Mouse (Mus musculus) liver, embryonic 15.5 days (tissue): Measurements from ENCODE around the gene Jmjd6. TPM values are rescaled to one million over a fixed set of nuclear protein-coding genes. Genes with fewer than 3 reads are reported as not detected.
"Not testable (repeated sequence)": the region's sequence is repeated elsewhere in the genome, so short reads cannot be mapped to it uniquely, and the experiment has no call there.

Experiments
- ATAC-seq: fragments of 200-750 bp; cut with Nextera tagmentation; 2 replicates; pipeline ENCODE4 v1.8.0; 2017; ENCODE audit warnings: moderate number of reproducible peaks, mild to moderate bottlenecking, moderate library complexity; ENCODE audit not compliant: insufficient read depth
- H3K27ac ChIP-seq: fragments of 300-500 bp; sonication (generic); replicated peaks from 2 replicates; pipeline ENCODE4 v1.5.1; 2015; ENCODE audit warnings: mild to moderate bottlenecking, inconsistent platforms
- H3K27me3 ChIP-seq: fragments of 300-500 bp; sonication (generic); 2 replicates; pipeline ENCODE4 v1.6.1; 2015; ENCODE audit warnings: mild to moderate bottlenecking, inconsistent platforms
- H3K36me3 ChIP-seq: fragments of 300-500 bp; sonication (generic); replicated peaks from 2 replicates; pipeline ENCODE4 v1.6.1; 2015; ENCODE audit warnings: moderate library complexity, mild to moderate bottlenecking, inconsistent platforms
- H3K4me1 ChIP-seq: fragments of 300-500 bp; sonication (generic); replicated peaks from 2 replicates; pipeline ENCODE4 v1.6.1; 2015; ENCODE audit warnings: inconsistent platforms
- H3K4me2 ChIP-seq: fragments of 300-500 bp; sonication (generic); 2 replicates; pipeline ENCODE4 v1.6.1; 2015; ENCODE audit warnings: moderate library complexity, mild to moderate bottlenecking, inconsistent platforms
- H3K4me3 ChIP-seq: fragments of 300-500 bp; sonication (generic); replicated peaks from 2 replicates; pipeline ENCODE4 v1.5.1; 2015; ENCODE audit warnings: mild to moderate bottlenecking, inconsistent platforms
- H3K9ac ChIP-seq: fragments of 300-500 bp; sonication (generic); 2 replicates; pipeline ENCODE4 v1.6.1; 2015; ENCODE audit warnings: moderate library complexity, mild to moderate bottlenecking, inconsistent platforms
- H3K9me3 ChIP-seq: fragments of 300-500 bp; sonication (generic); replicated peaks from 2 replicates; pipeline ENCODE4 v1.6.1; 2016; ENCODE audit warnings: inconsistent platforms
- WGBS: fragments of 180-500 bp; shearing (Covaris S2); methylation state at CpG from one replicate; pipeline ENCODE4 v1.1.7; 2015; ENCODE audit warnings: mixed read lengths; ENCODE audit not compliant: insufficient replicate concordance; 5-methylcytosine and 5-hydroxymethylcytosine counted together
- polyA plus RNA-seq: library from polyadenylated mRNA; unstranded; fragments of >200 nt; fragmentation: Nextera tagmentation; extraction: Ambion mirVana; gene quantifications from 2 replicates; pipeline ENCODE4 v1.2.1, GENCODE M21; 2015

Gene Jmjd6
- polyA plus RNA-seq, 1 experiment from 2014 or later: 27.4 TPM

GRCm38 (mm10) chr11:116838936-116839335, 4.3 kb downstream of the Jmjd6 start:
- Histone ChIP-seq H3K36me3 (peaks cover 77% of the 10 kb centered on the region), H3K4me3 (no peak overlapping the region), H3K27ac (no peak overlapping the region), H3K4me1 (peaks cover 40% of the 10 kb centered on the region), H3K9ac (no peak overlapping the region), H3K27me3 (no peaks in the 10 kb centered on the region), H3K9me3 (no peaks in the 10 kb centered on the region), H3K4me2 (no peak overlapping the region)
- ATAC-seq: no peak
- WGBS: 85% methylated on average over 14 of the region's 14 CpGs

GRCm38 (mm10) chr11:116837441-116837840, 5.8 kb downstream of the Jmjd6 start:
- no peak overlapping the region for H3K4me2 ChIP-seq
- H3K9me3 ChIP-seq: no peaks in the 10 kb centered on the region

GRCm38 (mm10) chr11:116836283-116836682, 7.0 kb downstream of the Jmjd6 start:
- Histone ChIP-seq H3K27ac (no peak overlapping the region), H3K36me3 (peaks cover 85% of the 10 kb centered on the region), H3K9me3 (no peaks in the 10 kb centered on the region), H3K9ac (no peak overlapping the region), H3K4me2 (no peak overlapping the region), H3K27me3 (no peaks in the 10 kb centered on the region), H3K4me3 (no peak overlapping the region), H3K4me1 (peaks cover 29% of the 10 kb centered on the region)
- ATAC-seq: no peak
- 77% methylated on average over 4 of the region's 4 CpGs for WGBS

More at GRCm38 (mm10) chr11:116837441-116837840, 5.8 kb downstream of the Jmjd6 start:
- Histone ChIP-seq H3K4me3 (no peak overlapping the region), H3K9ac (no peak overlapping the region), H3K27ac (no peak overlapping the region), H3K4me1 (peaks cover 38% of the 10 kb centered on the region), H3K27me3 (no peaks in the 10 kb centered on the region), H3K36me3 (peaks cover 86% of the 10 kb centered on the region)
- WGBS: 81% methylated on average over 10 of the region's 10 CpGs
- no peak for ATAC-seq

GRCm38 (mm10) chr11:116834954-116835353, 8.3 kb downstream of the Jmjd6 start:
- no peak overlapping the region for H3K9ac ChIP-seq
- peaks cover 16% of the 10 kb centered on the region for H3K4me1 ChIP-seq
- H3K27me3 ChIP-seq: no peaks in the 10 kb centered on the region
- H3K36me3 ChIP-seq: peaks cover 71% of the 10 kb centered on the region
- H3K4me3 ChIP-seq: no peak overlapping the region
- 59% methylated on average over 1 of the region's 1 CpGs for WGBS
- ATAC-seq: no peak
- H3K27ac ChIP-seq: no peak overlapping the region
- no peaks in the 10 kb centered on the region for H3K9me3 ChIP-seq
- no peak overlapping the region for H3K4me2 ChIP-seq

GRCm38 (mm10) chr11:116832172-116832685, 11.0 kb downstream of the Jmjd6 start:
- WGBS: 48% methylated on average over 4 of the region's 4 CpGs
- Histone ChIP-seq H3K9me3 (no peaks in the 10 kb centered on the region), H3K4me2 (no peak overlapping the region), H3K36me3 (peaks cover 44% of the 10 kb centered on the region), H3K27ac (no peak overlapping the region), H3K27me3 (peaks cover 17% of the 10 kb centered on the region), H3K4me1 (peaks cover 23% of the 10 kb centered on the region), H3K4me3 (no peak overlapping the region), H3K9ac (no peak overlapping the region)
- no peak for ATAC-seq

- Histone ChIP-seq H3K4me2 (peak within 1 kb of the TSS; percentile 79), H3K4me1 (peaks cover 14% of the 10 kb centered on the region), H3K4me3 (peak within 1 kb of the TSS; percentile 58), H3K9me3 (no peaks in the 10 kb centered on the region), H3K27me3 (peaks cover 33% of the 10 kb centered on the region), H3K9ac (peak within 1 kb of the TSS; percentile 51), H3K27ac (no peak within 1 kb of the TSS), H3K36me3 (0 out of 2 replicates have a peak, but pooled peaks cover 2% of the 10 kb centered on the region)
- 2% methylated on average over 71 of the region's 71 CpGs for WGBS
- peak; percentile 46 for ATAC-seq
Measured at GRCm38 (mm10) chr11:116827534-116828165, 15.6 kb downstream of the Jmjd6 start, which contains the start of gene Mxra7. Gene Mxra7, minus strand, starts transcription at chr11:116828046.

GRCm38 (mm10) chr11:116826550-116827504, 16.4 kb downstream of the Jmjd6 start:
- Histone ChIP-seq H3K4me3 (peak overlapping the region; percentile 58), H3K27me3 (peaks cover 33% of the 10 kb centered on the region), H3K4me1 (peaks cover 14% of the 10 kb centered on the region), H3K9me3 (no peaks in the 10 kb centered on the region), H3K9ac (no peak overlapping the region), H3K36me3 (no peaks in the 10 kb centered on the region), H3K27ac (no peak overlapping the region), H3K4me2 (peak overlapping the region; percentile 79)
- 51% methylated on average over 17 of the region's 17 CpGs for WGBS
- ATAC-seq: no peak

GRCm38 (mm10) chr11:116825230-116825629, 18.0 kb downstream of the Jmjd6 start:
- Histone ChIP-seq H3K9ac (no peak overlapping the region), H3K36me3 (no peaks in the 10 kb centered on the region), H3K27ac (no peak overlapping the region), H3K4me2 (no peak overlapping the region), H3K4me1 (peaks cover 14% of the 10 kb centered on the region), H3K9me3 (no peaks in the 10 kb centered on the region), H3K27me3 (peaks cover 33% of the 10 kb centered on the region), H3K4me3 (no peak overlapping the region)
- 62% methylated on average over 3 of the region's 5 CpGs for WGBS
- ATAC-seq: no peak

- not testable (repeated sequence) for H3K9ac ChIP-seq, ATAC-seq, H3K4me3 ChIP-seq, H3K36me3 ChIP-seq, H3K27ac ChIP-seq, H3K9me3 ChIP-seq, H3K4me2 ChIP-seq
- Histone ChIP-seq H3K27me3 (peaks cover 33% of the 10 kb centered on the region), H3K4me1 (peaks cover 14% of the 10 kb centered on the region)
- WGBS: 77% methylated on average over 10 of the region's 10 CpGs
Measured at GRCm38 (mm10) chr11:116823885-116824284, 19.4 kb downstream of the Jmjd6 start.

GRCm38 (mm10) chr11:116823255-116823654, 20.0 kb downstream of the Jmjd6 start:
- Histone ChIP-seq H3K36me3 (no peaks in the 10 kb centered on the region), H3K27ac (no peak overlapping the region), H3K4me3 (no peak overlapping the region), H3K9me3 (no peaks in the 10 kb centered on the region), H3K4me2 (no peak overlapping the region), H3K4me1 (peaks cover 11% of the 10 kb centered on the region), H3K27me3 (peaks cover 26% of the 10 kb centered on the region), H3K9ac (no peak overlapping the region)
- no peak for ATAC-seq
- 91% methylated on average over 2 of the region's 2 CpGs for WGBS

GRCm38 (mm10) chr11:116822626-116823025, 20.6 kb downstream of the Jmjd6 start:
- Histone ChIP-seq H3K27me3 (peaks cover 20% of the 10 kb centered on the region), H3K27ac (no peak overlapping the region), H3K4me2 (no peak overlapping the region), H3K4me3 (no peak overlapping the region), H3K9me3 (no peaks in the 10 kb centered on the region), H3K9ac (no peak overlapping the region), H3K36me3 (no peaks in the 10 kb centered on the region), H3K4me1 (peaks cover 5% of the 10 kb centered on the region)
- 79% methylated on average over 10 of the region's 10 CpGs for WGBS
- no peak for ATAC-seq
